Mouse (Mus musculus): ENCODE data around the gene Cfap43. TPM values are rescaled to one million over a fixed set of nuclear protein-coding genes. Genes with fewer than 3 reads are reported as not detected.
"Not testable (repeated sequence)": the region's sequence is repeated elsewhere in the genome, so short reads cannot be mapped to it uniquely, and the experiment has no call there.

The Cfap43 gene
- polyA plus RNA-seq, 1 experiment from 2014 or later, result 0.11 TPM

GRCm38 (mm10) chr19:47859180-47859579 is 59.9 kb downstream of the Cfap43 start:
- H3K4me3 ChIP-seq (ENCODE audit: low read depth, low read length), result no peak overlapping the region
- DNase-seq (ENCODE audit: low spot score) (no peak), ATAC-seq (replicated peaks; ENCODE audit: low FRiP score, low TSS enrichment, low read depth) (no peak)
- H3K9me3 ChIP-seq (ENCODE audit: control insufficient read depth, low read length), result no peaks in the 10 kb centered on the region
- H3K9ac ChIP-seq (ENCODE audit: low read length), result no peak overlapping the region
- no peak overlapping the region for H3K4me2 ChIP-seq (ENCODE audit: low read length)
- 80% methylated on average over 8 of the region's 8 CpGs for WGBS
- peaks cover 39% of the 10 kb centered on the region for H3K36me3 ChIP-seq (ENCODE audit: control insufficient read depth, insufficient read depth, low read length)
- no peak overlapping the region for H3K27ac ChIP-seq (ENCODE audit: low read depth)
- H3K27me3 ChIP-seq (replicated peaks; ENCODE audit: control insufficient read depth, insufficient read depth, low read length), result no peaks in the 10 kb centered on the region
- H3K4me1 ChIP-seq (replicated peaks; ENCODE audit: control insufficient read depth, insufficient read depth, low read length), result 0 out of 2 replicates have a peak, but pooled peaks cover 3% of the 10 kb centered on the region

DNA sequence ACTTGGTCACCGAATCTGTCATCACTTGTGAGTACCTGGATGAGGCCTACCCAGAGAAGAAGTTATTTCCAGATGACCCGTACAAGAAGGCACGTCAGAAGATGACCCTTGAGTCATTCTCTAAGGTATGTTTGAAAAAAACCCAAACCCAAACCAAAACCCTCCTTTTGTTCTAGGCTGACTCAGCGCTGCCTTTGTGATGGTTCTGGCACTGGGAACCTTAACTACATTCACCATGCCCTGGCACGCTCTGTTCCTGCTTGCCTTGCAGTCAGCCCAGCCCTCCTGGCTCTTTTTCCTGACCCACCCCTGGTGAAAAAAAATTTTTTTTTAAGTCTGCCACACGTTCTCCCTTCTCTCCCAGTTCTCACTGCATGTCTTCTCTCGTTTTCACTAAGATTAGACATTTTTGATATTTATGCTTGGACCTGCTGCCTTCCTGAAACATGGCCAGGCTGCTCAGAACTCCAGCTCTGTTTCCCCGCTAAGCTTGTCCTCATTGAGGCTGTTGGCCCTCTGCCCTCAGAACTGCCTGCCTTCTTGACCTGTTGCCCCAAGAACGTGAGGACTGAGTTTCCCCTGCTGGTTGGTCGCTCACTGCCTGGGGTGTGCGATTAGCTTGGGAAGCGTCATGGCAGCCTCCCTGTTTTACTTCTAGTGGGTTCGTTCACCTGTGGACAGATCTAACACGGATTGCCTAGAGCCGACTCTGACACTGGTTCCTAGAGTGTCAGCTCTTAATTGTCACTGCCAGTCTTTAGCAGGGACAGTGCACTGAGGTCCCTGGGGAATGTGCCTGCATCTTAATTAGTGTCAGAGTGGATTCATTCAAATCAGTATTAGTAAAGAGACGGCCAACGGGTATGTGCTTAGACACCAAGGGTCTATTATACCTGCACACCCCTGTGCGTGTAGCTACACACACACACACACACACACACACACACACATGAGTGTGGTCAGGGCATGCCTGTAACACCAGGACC is 60.8 kb downstream of the Cfap43 start:
- Histone ChIP-seq H3K4me3 (ENCODE audit: low read depth, low read length) (no peak overlapping the region), H3K4me2 (ENCODE audit: low read length) (no peak overlapping the region), H3K9me3 (ENCODE audit: control insufficient read depth, low read length) (no peaks in the 10 kb centered on the region), H3K27me3 (replicated peaks; ENCODE audit: control insufficient read depth, insufficient read depth, low read length) (no peaks in the 10 kb centered on the region), H3K9ac (ENCODE audit: low read length) (no peak overlapping the region), H3K36me3 (ENCODE audit: control insufficient read depth, insufficient read depth, low read length) (peaks cover 35% of the 10 kb centered on the region), H3K27ac (ENCODE audit: low read depth) (no peak overlapping the region), H3K4me1 (replicated peaks; ENCODE audit: control insufficient read depth, insufficient read depth, low read length) (0 out of 2 replicates have a peak, but pooled peaks cover 6% of the 10 kb centered on the region)
- DNase-seq (ENCODE audit: low spot score) (no peak), ATAC-seq (replicated peaks; ENCODE audit: low FRiP score, low TSS enrichment, low read depth) (no peak)
- WGBS, result 87% methylated on average over 18 of the region's 18 CpGs

- Histone ChIP-seq H3K27me3 (replicated peaks; ENCODE audit: control insufficient read depth, insufficient read depth, low read length) (no peaks in the 10 kb centered on the region), H3K27ac (ENCODE audit: low read depth) (peak within 1 kb of the TSS; percentile 73), H3K9me3 (ENCODE audit: control insufficient read depth, low read length) (no peaks in the 10 kb centered on the region), H3K4me2 (ENCODE audit: low read length) (peak within 1 kb of the TSS; percentile 81), H3K36me3 (ENCODE audit: control insufficient read depth, insufficient read depth, low read length) (peaks cover 23% of the 10 kb centered on the region; the same call in 1 of the 2 replicates), H3K4me3 (ENCODE audit: low read depth, low read length) (peak within 1 kb of the TSS; percentile 66), H3K9ac (ENCODE audit: low read length) (peak within 1 kb of the TSS; percentile 79), H3K4me1 (replicated peaks; ENCODE audit: control insufficient read depth, insufficient read depth, low read length) (0 out of 2 replicates have a peak, but pooled peaks cover 6% of the 10 kb centered on the region)
- under 1% methylated on average over 59 of the region's 60 CpGs for WGBS
- ATAC-seq (replicated peaks; ENCODE audit: low FRiP score, low TSS enrichment, low read depth) (peak; percentile 95), DNase-seq (ENCODE audit: low spot score) (peak; percentile 95)
These were observed 64.0 kb downstream of the Cfap43 start, which contains the start of gene Gsto1 for GRCm38 (mm10) chr19:47854796-47855783. Gsto1 (plus strand) TSS chr19:47854970.

GRCm38 (mm10) chr19:47853951-47854795 is 64.9 kb downstream of the Cfap43 start:
- no peaks in the 10 kb centered on the region for H3K27me3 ChIP-seq (replicated peaks; ENCODE audit: control insufficient read depth, insufficient read depth, low read length)
- H3K9me3 ChIP-seq (ENCODE audit: control insufficient read depth, low read length), result no peaks in the 10 kb centered on the region
- peak overlapping the region; percentile 66 for H3K4me3 ChIP-seq (ENCODE audit: low read depth, low read length)
- WGBS, result 15% methylated on average over 13 of the region's 13 CpGs
- H3K36me3 ChIP-seq (ENCODE audit: control insufficient read depth, insufficient read depth, low read length), result peaks cover 14% of the 10 kb centered on the region; the same call in 1 of the 2 replicates
- no peak for DNase-seq (ENCODE audit: low spot score)
- H3K4me1 ChIP-seq (replicated peaks; ENCODE audit: control insufficient read depth, insufficient read depth, low read length), result 0 out of 2 replicates have a peak, but pooled peaks cover 6% of the 10 kb centered on the region
- peak overlapping the region; percentile 81 for H3K4me2 ChIP-seq (ENCODE audit: low read length)
- peak; percentile 77 for ATAC-seq (replicated peaks; ENCODE audit: low FRiP score, low TSS enrichment, low read depth)
- H3K27ac ChIP-seq (ENCODE audit: low read depth), result no peak overlapping the region
- H3K9ac ChIP-seq (ENCODE audit: low read length), result no peak overlapping the region

- peaks cover 3% of the 10 kb centered on the region; the same call in 1 of the 2 replicates for H3K36me3 ChIP-seq (ENCODE audit: control insufficient read depth, insufficient read depth, low read length)
- DNase-seq (ENCODE audit: low spot score) (no peak), ATAC-seq (replicated peaks; ENCODE audit: low FRiP score, low TSS enrichment, low read depth) (no peak)
- 84% methylated on average over 3 of the region's 3 CpGs for WGBS
- no peak overlapping the region for H3K4me2 ChIP-seq (ENCODE audit: low read length)
- H3K9me3 ChIP-seq (ENCODE audit: control insufficient read depth, low read length), result no peaks in the 10 kb centered on the region
- no peak overlapping the region for H3K4me3 ChIP-seq (ENCODE audit: low read depth, low read length)
- H3K27ac ChIP-seq (ENCODE audit: low read depth), result no peak overlapping the region
- H3K4me1 ChIP-seq (replicated peaks; ENCODE audit: control insufficient read depth, insufficient read depth, low read length), result 0 out of 2 replicates have a peak, but pooled peaks cover 6% of the 10 kb centered on the region
- H3K27me3 ChIP-seq (replicated peaks; ENCODE audit: control insufficient read depth, insufficient read depth, low read length), result no peaks in the 10 kb centered on the region
- H3K9ac ChIP-seq (ENCODE audit: low read length), result no peak overlapping the region
These were observed 66.0 kb downstream of the Cfap43 start for GRCm38 (mm10) chr19:47853053-47853452.

- not testable (repeated sequence) for H3K9ac ChIP-seq (ENCODE audit: low read length); H3K27ac ChIP-seq (ENCODE audit: low read depth); DNase-seq (ENCODE audit: low spot score); H3K9me3 ChIP-seq (ENCODE audit: control insufficient read depth, low read length); H3K4me3 ChIP-seq (ENCODE audit: low read depth, low read length); H3K4me2 ChIP-seq (ENCODE audit: low read length); H3K4me1 ChIP-seq (replicated peaks; ENCODE audit: control insufficient read depth, insufficient read depth, low read length); H3K36me3 ChIP-seq (ENCODE audit: control insufficient read depth, insufficient read depth, low read length); H3K27me3 ChIP-seq (replicated peaks; ENCODE audit: control insufficient read depth, insufficient read depth, low read length); ATAC-seq (replicated peaks; ENCODE audit: low FRiP score, low TSS enrichment, low read depth)
- WGBS, result 74% methylated on average over 3 of the region's 3 CpGs
These were observed 67.0 kb downstream of the Cfap43 start for GRCm38 (mm10) chr19:47852131-47852530.

DNA sequence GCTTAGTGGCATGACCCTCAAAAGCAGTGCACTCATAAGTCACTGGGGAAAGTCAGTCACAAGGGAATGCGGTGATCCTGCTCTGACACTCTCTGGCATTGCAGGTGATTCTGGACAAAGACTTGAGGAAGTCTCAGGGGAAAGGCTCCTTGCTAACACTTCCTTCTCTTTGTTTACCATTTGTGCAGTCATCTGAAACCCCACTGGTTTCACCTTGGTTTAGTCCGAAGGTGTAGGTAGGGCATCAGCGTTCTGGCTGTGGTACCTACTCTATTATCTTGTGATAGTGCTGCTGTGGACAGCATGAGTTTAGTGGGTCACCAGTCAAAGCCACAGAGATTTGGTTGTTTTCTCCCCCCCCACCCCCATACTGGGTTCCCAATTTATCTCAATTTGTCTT is 69.4 kb downstream of the Cfap43 start:
- WGBS, result 93% methylated on average over 3 of the region's 3 CpGs
- DNase-seq (ENCODE audit: low spot score), result no peak
- no peak overlapping the region for H3K9ac ChIP-seq (ENCODE audit: low read length)
- H3K27ac ChIP-seq (ENCODE audit: low read depth), result no peak overlapping the region
- H3K4me3 ChIP-seq (ENCODE audit: low read depth, low read length), result no peak overlapping the region
- H3K27me3 ChIP-seq (replicated peaks; ENCODE audit: control insufficient read depth, insufficient read depth, low read length), result no peaks in the 10 kb centered on the region
- no peak for ATAC-seq (replicated peaks; ENCODE audit: low FRiP score, low TSS enrichment, low read depth)
- no peak overlapping the region for H3K4me2 ChIP-seq (ENCODE audit: low read length)
- H3K36me3 ChIP-seq (ENCODE audit: control insufficient read depth, insufficient read depth, low read length), result no peaks in the 10 kb centered on the region
- H3K9me3 ChIP-seq (ENCODE audit: control insufficient read depth, low read length), result no peaks in the 10 kb centered on the region
- 0 out of 2 replicates have a peak, but pooled peaks cover 6% of the 10 kb centered on the region for H3K4me1 ChIP-seq (replicated peaks; ENCODE audit: control insufficient read depth, insufficient read depth, low read length)

All from intestine, embryonic 14.5 days (tissue).